Mouse (Mus musculus) thymus, postnatal 14 days (tissue): ENCODE measurements around the gene Slc27a1.

Source experiments
- DNase-seq: peaks from one replicate; pipeline ENCODE4 v3.0.0; 2021

The Slc27a1 gene

DNA sequence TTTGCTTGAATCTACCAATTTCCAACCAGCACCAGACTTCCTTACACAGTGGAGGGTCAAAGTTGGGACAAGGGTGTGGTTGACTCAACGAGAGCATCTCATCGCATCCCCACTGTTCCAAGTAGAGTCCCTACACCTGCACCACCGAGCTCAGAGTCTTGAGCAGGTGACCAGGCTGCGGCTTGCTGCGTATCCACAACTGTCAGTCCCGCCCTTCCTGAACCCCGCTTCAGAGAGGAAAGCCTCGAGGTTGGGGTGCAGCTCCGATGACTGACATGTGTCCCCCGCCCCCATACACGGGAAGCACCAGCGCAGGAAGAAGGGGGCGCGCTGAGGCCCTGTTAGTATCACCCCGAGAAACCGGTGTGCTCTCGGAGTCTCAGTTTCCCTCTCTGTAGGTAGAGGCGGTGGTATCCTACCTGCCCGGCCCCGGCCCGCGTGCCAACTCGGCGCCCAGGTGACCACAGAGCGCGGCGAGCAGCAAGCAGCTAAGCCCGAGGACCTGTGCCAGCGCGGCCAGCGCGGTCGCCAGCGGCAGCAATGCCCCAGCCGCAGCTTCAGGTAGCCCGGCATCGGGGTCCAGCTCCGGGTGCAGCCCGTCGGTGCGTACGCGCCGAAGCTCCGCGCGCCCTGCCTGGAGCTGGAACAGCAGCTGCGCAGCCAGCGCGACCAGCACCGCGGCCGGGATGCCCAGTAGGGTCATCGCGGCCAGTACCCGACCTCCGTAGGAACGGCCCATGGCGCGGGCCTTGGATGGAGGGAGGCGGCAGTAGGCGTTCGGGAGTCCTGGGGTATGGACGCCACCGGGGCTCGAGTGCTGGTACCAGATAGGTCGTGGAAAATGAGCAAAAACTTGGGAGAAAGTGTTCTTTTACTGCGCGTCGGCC, 10.4 kb upstream of the Slc27a1 start, which contains the start of gene Tmem221:
Gene Tmem221 (minus strand): TSS at position 801 of the 887 bp plus-strand sequence.
- peak; percentile 83 for DNase-seq

DNA sequence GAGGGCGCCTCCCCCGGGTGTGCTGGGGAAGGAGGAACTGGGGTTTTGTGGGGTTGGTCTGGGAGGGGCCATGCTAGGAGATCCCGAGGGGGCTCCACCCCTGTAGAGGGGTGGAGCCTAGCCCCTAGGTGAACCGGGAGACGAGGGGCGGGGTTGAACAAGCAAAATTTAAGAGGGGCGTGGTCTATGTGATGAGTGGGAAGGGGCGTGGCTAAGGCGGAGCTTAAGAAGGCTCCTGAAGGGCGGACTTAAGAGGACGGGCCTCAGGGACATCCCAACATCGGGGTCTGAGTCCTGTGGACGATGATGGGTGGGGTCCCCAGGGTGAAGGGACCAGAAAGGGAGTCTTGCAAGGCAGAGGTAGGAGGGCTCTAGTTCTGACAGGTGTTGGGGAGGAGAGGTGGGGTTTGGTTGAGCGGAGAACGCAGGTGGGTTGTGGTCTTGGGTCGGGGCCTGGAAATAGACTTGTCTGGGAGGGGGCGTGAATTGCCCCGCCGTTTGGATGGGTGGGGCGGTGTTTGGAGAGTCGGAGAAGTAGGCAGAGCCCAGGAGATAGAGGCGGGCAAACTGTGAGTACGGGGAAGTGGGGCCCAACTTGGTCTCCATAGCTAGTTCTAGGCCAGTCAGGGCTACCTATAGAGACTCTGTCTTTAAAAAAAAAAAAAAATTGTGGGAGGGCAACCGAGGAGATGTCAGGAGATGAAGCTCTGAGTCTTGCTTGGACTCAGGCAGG, 9.6 kb upstream of the Slc27a1 start:
- DNase-seq, result peak; percentile 91

DNA sequence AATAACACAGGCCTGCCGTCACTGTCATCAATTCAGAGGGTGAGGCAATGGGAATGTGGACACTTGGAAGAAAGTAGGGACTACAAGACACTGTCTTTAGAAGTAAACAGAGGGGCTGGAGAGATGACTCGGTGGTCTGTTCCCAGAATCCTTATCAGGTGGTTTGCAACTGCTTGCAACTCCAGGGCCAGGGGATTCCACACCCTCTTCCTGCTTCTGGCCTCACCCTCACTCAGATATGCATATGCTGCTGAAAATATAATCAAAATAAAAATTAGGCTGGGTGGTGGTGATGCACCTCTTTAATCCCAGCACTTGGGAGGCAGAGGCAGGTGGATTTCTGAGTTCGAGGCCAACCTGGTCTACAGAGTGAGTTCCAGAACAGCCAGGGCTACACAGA, 8.6 kb upstream of the Slc27a1 start:
- no peak for DNase-seq

GRCm38 (mm10) chr8:71560765-71561164, 7.9 kb upstream of the Slc27a1 start:
- DNase-seq, result no peak

DNA sequence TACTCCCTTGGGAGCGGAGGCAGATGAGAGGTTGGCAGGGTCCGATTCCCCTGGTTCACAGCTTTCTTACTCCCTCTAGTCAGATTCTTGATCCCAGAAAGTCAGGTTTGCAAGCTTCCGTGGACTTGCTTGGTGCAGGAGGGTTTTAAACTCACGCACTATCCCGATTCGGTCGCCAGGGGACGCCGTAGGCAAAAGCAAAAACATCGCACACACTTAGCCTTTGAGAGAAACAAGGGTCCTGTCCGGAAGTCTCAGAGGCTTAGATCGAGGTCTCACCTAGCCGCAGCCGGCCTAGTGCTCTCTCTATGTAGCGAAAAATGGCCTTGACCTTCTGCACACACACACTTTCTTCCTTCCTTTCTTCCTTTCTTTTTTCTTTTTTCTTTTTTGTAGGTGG, 7.3 kb upstream of the Slc27a1 start:
- DNase-seq, result peak; percentile 76

GRCm38 (mm10) chr8:71562751-71563150, 5.9 kb upstream of the Slc27a1 start:
- peak; percentile 90 for DNase-seq

- peak; percentile 25 for DNase-seq
Measured at GRCm38 (mm10) chr8:71563992-71564391, 4.7 kb upstream of the Slc27a1 start.

DNA sequence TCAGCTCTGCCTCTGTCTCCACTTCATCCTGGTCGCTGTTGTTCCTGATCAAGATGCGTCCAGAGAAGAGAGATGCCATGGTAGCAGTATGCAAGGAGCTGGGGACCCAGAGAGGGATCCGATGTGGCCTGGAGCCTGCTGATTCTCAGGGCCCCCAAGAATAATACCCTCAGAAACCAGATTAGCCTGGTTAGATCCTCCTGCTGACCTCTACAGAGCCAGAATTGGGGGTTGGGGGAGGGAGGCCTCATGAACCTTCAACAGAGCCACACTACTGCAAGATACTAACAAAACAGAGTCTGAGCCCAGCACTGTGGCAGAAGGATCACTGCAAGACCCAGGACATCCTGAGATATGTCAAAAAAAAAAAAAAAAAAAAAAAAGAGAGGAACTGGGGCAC, 2.2 kb upstream of the Slc27a1 start, which contains the start of gene Nxnl1:
Gene Nxnl1 (minus strand): TSS at position 101 of the 400 bp plus-strand sequence.
- DNase-seq, result no peak

DNA sequence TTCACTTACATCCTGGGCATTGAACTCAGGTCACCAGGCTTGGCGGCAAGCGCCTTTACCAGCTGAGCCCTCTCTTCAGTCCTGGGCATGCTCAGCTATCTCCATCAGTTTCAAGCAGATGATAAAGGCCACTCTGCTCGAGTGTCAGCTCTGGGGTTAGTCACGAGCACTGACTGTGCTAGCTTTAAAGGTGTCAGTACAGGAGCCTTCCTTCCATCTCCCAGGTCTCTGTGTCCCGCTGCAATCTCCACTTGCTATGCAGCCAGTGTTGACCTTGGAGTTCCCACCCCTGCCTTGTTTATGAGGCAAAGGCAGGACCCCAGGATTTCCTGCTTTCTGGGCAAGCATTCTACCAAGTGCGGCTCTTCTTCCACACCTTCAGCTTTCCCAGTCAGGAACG, 1.1 kb upstream of the Slc27a1 start:
- DNase-seq, result no peak

DNA sequence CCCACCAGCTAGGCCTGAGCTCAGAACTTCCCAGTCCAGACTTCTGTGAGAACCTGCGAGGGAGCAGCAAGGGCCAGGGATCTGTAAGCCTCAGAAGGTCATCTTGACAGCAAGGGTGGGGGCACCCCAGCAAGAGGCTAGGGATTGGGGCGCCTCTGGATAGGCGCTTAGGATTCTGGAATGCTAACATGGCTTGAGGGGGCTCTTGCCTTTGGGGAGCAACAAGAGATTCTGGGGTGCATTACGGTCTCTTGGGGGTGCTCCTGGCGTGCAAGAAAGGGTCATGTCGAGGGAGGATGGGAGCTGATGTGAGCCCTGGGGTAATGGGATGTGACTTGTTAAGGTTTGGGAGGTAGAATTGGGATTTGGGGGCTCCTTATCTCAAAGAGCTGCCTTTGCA, 259 bp downstream of the Slc27a1 start:
- DNase-seq, result peak; percentile 6

DNA sequence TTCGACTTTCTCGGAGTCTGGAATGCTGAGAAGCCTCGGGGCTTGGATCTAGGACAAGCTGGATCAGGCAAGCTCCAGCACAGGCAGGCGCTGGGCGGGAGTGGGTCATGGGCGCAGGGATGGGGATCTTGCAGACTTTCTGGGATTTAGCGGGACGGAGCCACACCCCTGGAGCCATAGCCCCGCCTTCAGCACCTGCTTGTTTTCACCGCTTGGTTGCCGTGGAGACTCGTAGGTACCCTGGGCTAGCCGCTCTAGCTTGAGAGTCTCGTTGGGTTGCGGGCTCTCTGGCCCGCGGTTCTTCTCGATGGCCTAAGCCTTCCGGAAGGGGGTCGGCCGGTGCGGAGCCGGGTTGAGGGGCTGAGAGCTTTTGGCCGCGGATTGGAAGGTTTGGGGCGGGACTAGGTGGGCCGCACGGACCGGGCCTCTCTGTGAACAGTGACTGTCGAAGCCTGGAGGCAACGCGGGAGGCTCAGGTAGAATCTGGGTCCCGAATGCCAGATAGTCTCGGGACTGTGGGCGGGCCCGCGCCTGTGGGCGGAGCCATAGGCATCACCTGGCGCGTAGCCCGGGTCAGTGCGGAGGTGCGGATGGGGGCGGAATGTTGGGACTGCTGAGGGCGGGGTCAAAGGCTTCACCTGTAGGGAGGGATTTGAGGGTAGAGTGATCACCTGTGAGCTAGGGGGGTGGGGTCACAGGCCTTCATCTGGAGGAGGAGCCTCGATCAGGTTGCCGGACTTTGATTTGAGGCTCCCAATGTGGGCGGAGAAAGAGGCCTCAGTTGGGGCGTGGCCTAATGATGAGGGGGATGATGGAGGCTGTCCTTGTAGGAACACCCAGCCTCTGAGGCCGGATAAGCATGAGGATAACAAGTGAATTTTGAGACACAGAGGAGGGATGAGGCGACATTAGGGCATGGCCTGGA, 946 bp downstream of the Slc27a1 start:
- DNase-seq, result peak; percentile 66

GRCm38 (mm10) chr8:71570291-71570954, 1.7 kb downstream of the Slc27a1 start:
- peak; percentile 91 for DNase-seq

DNA sequence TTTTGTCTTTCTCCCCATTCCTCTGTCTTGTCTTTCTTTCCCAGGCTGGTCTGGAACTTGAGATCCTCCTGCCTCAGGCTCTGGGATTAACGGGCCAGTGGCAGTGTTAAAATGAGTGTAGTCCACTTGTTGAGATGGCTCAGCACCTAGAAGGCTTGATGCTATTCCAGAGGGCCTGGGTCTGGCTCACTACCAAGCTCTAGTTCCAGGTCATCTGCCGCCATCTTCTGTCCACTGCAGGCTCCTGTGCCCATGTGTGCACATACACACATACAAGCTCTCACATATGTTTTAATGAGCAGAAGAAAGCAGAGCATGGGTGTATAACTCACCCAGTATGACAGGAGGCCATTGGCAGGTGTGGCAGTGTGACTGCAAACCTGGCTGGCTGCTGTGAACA, 3.4 kb downstream of the Slc27a1 start:
- peak; percentile 4 for DNase-seq

- DNase-seq, result peak; percentile 10
Measured at GRCm38 (mm10) chr8:71572847-71573633, 4.4 kb downstream of the Slc27a1 start.

GRCm38 (mm10) chr8:71574426-71574825, 5.7 kb downstream of the Slc27a1 start:
- DNase-seq, result no peak

DNA sequence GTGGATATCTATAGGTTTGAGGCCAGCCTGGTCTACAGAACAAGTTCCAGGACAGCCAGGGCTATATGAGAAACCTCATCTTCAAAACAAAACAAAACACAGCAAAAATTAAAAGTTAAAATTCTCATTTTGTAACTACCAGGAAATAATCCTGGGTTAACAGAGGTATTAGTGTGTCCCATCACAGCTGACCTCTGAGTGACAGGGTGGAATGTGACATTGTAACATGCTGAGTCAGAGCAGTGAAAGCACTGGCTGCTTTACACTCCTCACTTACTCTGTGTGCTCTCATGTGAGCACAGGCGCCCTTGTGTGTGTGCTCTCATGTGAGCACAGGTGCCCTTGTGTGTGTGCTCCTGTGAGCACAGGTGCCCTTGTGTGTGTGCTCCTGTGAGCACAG, 6.3 kb downstream of the Slc27a1 start:
- no peak for DNase-seq

DNA sequence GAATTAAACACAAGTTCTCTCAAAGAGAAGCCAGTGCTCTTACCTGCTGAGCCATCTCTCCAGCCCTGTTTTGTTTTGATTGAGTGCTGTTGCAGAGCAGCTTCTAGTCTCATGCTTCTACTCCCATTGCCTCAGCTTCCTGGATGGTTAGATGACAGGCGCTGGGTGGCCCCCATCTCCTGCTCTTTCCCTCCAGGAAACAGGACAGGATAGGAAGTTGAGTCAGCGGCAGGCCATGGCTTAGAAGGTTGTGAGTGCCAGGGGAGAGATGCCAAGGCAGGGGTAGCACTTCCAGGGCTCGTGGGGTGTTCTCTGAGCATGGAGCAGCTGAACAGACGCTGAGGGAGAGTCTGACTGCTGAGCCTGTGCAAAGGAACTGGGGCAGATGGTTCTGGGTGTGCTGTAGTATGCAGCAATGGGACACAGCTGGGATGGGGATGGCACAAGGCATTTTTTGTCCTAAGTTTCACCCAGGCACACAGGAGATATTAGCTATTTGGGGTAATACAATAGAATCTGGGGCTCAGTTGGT, 9.2 kb downstream of the Slc27a1 start:
- no peak for DNase-seq

DNA sequence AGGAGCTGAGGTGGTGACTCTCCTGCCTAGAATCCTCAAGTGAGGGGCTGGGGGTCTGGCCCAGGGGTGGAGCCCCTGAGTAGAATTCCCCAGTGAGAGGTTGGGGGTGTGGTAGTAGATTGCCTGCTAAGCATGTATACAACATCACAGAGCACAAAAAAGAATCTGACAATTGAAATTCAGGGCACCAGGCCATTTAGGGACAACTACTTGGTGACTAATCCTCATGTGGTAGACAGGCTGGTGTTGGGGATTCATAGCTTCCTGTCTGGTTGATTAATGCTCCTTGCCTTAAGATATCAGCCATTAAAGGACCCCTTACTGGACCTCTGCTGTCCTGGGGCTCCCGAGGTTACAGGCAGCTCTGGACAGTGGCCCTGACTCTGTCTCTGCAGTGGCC, 10.3 kb downstream of the Slc27a1 start:
- no peak for DNase-seq

- no peak for DNase-seq
Measured at GRCm38 (mm10) chr8:71579476-71579875, 10.8 kb downstream of the Slc27a1 start.

GRCm38 (mm10) chr8:71580201-71580600, 11.5 kb downstream of the Slc27a1 start:
- DNase-seq, result peak; percentile 12

GRCm38 (mm10) chr8:71586891-71587290, 18.2 kb downstream of the Slc27a1 start:
- peak; percentile 69 for DNase-seq
